Mouse (Mus musculus) cerebral cortex, adult 2 months (tissue): Measurements from ENCODE around the gene Rpp40.

Experiments
- WGBS: fragments of 180-500 bp; shearing (Covaris S2); methylation state at CpG from one replicate; pipeline ENCODE4 v1.1.7; 2018; 5-methylcytosine and 5-hydroxymethylcytosine counted together

Rpp40 gene

GRCm38 (mm10) chr13:35852851-35853575, 53.1 kb downstream of the Rpp40 start:
- WGBS: 89% methylated on average over 2 of the region's 2 CpGs

GRCm38 (mm10) chr13:35851581-35851980, 54.6 kb downstream of the Rpp40 start:
- WGBS: 96% methylated on average over 6 of the region's 6 CpGs

- WGBS: 77% methylated on average over 3 of the region's 3 CpGs
Measured at GRCm38 (mm10) chr13:35848694-35849093, 57.5 kb downstream of the Rpp40 start.

GRCm38 (mm10) chr13:35845306-35845705, 60.9 kb downstream of the Rpp40 start:
- WGBS: 84% methylated on average over 3 of the region's 3 CpGs
